Mouse (Mus musculus) thymus, postnatal 10 days (tissue): ENCODE data around the gene Casp3.
"Not testable (repeated sequence)": the region's sequence is repeated elsewhere in the genome, so short reads cannot be mapped to it uniquely, and the experiment has no call there.

ENCODE experiments used
- DNase-seq, 2 experiments: peaks; one replicate each; pipeline ENCODE4 v3.0.0; 2021; ENCODE audit warnings: low spot score in 2 of 2

Casp3 gene

DNA sequence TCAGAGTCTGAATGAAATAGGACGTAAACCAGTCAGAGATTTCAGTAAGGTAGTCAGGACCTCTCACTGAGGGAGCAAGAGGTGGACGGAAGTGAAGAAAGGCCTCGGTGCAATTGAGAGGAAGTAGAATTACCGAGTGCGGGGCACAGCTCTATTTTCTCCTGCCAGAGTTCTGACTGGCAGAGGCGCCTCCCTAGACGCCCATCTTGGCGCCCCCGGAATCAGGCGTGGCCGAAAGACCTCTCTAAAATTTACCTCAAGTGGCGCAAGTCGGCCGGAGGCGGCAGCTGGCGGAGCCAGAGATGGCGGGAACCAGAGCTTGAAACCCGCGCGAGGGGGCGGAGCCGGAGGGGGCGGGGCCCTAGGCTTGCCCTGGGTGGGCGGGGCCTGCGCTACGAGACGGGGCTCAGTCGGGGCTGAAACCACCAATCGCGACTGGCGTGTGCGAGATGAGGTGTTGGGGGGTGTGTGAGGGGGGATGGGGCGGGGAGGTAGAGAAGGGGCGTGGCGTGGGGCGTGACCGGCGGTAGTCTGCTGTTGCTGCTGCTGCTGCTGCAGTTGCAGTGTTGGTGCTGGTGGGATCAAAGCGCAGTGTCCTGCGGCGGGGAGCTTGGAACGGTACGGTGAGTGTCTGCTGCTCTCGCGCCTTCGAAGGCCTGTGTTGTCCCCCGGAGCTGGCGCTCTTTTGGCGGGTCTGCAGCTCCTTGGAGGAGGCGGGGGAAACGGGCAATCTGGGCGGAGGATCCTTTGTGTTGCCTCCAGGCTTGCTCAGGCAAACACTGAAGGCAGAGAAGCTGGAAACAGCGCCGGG is at the start of gene Casp3, which contains the start of gene Primpol:
Gene Casp3, plus strand, starts transcription at position 413 of the 811 bp plus-strand sequence.
Gene Primpol, minus strand, starts transcription at position 334 of the 811 bp plus-strand sequence.
- DNase-seq: peak; percentile 97 to 98

DNA sequence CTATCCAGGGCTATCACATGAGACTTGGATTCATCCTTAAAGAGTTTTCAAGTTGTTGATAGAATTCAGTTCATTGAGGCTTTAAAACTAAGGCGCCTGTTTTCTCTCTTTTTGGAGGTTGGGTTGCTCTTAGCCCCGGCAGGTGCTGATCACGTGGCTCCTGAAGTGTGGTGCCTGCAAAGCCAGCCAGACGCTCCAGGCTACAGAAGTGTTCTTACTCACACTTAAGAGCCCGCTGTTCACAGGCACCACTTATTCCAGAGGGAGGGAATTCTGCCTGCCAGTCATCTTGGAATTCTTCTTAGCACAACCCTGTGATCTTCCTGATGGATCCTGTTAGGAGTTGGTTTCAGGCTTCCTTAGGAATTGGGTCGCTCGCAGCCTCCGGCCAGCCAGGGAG is 49.1 kb upstream of the Casp3 start:
- DNase-seq: no peak

DNA sequence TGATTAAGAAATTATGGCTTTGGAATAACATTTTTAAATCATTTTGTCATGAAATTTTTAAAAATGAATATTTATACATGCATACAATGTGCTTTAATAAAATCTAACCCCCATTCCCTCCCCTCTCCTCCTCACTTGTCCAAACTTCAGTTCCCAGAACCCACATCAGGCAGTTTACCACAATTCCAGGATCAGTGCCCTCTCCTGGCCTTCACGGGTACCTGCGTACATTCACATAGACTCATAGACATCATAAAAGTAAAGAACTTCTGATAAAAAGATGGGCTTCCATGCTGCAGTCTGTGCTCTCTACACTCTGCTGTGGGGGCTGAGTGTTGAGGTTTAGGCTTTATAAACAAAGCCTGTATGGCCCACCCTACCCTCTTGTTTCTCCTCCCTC is 48.1 kb upstream of the Casp3 start:
- no peak for DNase-seq

DNA sequence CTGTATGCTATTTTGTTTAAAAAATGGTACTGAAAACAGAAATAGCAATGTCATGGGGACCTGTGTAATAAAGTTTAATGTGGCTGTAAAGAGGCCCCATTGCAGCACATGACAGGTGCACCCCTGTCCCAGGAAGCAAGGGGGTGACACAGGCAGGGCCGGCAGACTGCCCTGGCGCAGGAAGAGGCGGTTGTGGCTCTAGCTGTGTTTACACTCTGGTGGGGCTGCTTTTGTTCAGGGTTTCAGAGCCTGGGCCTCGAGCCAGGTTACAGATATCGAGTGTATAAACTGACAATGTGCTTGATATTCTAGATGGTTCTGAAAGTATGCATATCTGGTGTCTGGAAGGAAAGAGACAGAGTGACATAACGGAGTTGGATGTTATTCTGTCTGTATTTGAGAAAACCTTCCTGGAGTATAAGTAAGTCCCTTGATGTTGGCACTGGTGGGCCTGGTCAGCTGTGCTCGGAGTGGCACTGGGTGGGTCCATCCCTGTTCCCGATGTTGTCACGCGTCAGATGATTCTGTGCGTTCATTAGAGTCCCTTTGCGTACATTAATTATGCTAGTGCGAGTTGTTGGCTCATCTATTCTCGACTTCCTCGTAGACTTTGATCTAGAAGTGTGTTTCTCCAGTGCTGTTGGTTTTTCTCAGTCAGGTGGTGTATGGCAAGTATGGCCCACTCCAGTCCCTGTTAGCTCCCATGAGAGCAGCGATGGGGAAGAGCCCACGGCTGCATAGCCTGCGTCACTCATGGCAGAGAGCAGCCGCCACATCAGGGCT is 47.2 kb upstream of the Casp3 start:
- no peak for DNase-seq

DNA sequence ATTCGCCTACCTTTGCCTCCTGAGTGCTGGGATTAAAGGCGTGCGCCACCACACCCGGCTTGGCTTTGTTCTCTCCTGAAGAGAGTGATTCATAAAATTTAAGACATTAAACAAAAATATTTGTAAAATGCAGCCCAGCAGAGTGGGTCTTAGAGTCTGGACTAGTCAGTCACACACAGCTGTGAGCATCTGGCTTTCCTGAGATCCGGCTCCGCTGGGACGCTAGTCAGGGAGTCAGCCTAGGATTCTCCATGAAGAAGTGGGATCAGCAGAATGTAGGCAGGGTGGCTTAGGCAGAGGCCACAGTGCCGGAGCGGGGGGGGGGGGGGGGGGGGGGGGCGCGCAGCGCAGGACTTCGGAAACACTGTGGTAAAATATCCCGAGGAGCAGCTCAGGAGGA is 46.4 kb upstream of the Casp3 start:
- no peak for DNase-seq

DNA sequence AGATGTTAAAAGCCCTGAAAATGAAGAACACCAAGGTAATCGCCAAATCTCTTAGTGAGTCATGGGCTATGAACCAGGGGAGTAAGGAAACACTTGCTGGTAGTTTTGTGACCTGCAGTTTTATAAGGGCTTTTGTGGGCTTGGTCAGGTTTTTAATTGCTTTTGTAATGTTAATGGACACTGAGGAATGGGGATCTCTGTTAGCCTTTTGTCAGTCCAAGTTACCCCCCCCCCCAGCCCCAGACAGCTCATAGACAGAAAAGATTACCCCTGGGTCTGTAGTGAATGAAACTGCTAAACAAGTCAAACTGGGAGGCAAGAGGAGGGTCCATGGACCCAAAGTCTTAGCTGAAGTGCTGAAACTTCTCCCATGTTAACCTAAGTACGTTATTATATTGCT is 43.6 kb upstream of the Casp3 start:
- no peak for DNase-seq

DNA sequence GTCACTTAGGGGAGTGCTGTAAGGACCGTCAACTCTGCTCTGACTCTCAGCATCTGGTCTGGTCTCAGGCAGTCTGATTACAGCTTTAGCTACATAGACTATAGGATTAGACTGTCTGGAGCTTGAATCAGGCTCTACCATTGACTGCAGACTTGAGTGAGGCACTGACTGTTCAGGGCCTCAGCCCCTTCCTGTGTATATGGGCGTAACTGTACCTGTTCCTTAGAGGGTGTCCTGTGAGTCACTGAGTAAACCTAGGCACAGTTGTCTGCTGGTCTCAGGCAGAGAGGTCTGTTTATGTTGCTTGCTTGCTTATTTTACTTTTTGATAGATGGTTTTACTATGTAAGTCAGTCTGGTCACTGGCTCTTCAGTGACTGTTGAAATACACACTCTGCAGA is 43.1 kb upstream of the Casp3 start:
- no peak for DNase-seq

DNA sequence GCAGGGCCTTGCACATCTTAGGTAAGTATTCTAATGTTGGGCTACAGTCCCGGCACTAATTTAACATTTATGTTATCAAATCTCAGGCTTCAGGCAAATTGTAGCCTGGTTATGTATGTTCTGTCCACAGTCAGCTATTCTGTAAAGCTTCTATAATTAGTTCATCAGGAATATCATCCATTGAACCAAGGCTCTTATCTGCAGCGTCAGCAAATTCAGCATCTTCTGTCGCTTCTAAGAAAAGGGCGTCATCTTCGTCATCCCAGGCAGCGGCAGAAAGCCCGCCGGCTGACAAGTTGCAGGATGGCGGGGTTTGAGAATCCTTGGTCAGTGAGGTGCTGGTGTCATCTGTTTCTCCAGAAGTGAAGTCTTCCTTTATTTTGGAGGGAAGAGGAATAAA is 38.3 kb upstream of the Casp3 start:
- no peak for DNase-seq

DNA sequence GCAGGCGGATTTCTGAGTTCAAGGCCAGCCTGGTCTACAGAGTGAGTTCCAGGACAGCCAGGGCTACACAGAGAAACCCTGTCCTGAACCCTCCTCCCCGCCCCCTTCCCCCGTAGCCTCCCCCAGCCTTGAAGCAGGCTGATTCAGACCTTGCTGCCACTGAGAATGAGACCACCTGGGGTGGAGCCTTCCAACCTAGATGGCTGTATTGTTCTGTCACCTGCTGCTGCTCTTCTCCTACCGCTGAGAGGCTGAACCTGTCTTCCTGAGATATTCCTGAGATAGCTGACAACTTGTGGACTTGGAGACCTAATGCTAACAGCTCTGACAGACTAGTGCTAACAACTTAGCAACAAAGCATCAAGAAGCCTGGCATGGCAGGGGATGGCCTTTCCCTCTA is 32.8 kb upstream of the Casp3 start:
- not testable (repeated sequence) for DNase-seq

DNA sequence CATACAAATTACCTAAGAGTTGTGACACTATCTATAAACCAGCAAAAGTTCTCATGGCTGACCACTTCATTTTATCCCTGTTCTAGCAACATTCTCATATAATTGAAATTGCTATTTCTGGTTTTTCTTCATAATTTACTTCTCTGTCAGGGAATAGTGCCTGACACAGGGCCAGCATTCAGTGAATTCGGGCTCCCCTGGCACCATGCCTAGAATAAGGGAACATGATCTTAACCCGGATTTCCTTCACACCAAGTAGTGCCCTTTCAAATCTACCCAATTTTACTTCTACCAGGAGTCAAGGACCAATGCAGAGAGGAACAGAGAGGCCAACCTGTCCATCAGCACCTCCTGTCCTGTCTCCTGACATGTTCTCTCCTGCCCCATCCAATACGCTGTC is 31.5 kb upstream of the Casp3 start:
- DNase-seq: no peak

DNA sequence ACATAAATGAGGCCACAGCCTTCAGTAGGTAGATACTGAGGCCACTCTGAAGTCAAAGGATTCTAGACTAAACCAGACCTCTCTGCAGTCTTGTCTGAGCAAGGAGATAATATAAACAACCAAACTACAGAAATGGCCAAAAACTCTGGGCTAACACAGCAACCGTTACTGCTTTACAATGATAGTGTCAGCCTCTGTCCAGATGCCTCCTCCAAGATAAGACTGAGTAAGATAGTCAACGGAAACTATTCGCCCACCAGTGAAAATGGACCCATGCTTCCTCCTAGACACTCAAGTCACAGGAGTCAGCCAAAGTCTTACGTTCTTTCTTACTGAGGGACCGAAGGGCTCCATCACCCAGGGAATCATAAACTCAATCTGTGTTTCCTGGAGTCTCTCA is 29.2 kb upstream of the Casp3 start:
- DNase-seq: no peak

DNA sequence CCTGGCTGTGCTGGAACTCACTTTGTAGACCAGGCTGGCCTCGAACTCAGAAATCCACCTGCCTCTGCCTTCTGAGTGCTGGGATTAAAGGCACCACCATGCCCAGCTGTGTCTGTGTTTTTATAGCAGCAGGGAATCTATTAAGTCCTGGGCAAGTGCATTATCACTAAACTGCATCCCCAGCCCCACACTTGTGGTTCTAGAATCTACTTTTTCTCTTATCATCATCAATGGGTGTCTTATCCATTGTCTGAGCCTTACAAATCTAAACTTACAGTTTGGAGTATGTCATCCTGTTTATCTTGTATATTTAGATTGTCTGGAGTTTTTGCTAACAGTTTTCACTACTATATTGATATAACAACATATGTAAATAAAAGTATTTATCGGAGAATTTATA is 28.4 kb upstream of the Casp3 start:
- no peak for DNase-seq

DNA sequence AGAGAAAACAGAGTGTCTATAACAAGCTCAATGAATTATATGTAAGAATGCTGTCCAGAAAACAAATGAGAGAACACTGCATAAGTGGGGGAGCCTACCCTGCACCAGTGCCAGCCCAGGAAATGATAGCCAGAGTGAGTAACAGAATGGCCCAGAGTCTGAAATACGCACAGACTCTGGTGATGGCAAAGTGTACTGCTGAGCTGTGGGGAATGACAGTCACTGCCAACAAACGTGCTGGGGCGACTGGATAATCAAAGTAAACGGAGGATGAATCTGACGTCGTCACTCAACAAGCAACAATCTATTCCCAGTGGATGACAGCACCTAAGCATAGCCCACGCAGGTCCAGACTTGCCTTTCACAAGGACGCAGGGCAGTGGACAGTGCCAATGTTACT is 24.0 kb upstream of the Casp3 start:
- DNase-seq: no peak

DNA sequence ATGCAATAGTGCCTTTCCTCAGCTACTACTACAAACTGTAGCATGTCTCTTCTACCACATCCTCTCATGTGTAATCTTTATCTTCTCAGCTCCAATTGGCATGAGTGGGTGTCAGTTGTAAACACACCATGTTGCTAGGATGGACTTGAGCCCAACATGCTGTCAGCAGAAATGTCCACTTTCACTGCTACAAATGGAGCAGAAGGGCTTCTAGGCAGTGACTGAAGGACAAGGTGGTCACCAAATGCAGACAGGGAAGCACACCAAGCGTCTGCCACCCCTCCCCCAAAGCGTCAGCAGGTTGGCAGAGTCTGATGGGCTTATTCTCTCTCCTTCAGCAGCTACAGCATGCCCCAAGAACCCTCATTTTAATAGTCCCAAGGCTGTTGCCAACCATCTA is 23.3 kb upstream of the Casp3 start:
- DNase-seq: no peak

DNA sequence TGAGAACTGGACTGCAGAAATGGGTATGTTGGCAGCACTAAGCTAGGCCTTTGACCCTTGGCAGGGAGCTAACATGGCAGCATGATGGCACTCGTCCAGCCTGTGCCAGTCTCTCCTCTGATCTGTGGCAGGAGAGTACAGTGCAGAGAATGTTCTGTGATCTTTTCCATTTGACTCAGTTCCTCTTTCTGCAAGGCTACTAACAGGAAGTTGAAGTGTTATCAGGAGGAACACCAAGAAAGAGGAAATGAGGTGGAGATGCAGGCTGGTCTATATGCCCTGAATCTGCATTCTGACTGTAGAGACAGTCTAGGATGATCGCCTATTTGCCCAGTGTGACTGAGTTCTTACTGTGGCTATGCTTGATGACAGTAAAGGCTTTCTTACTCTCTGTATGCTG is 21.5 kb upstream of the Casp3 start:
- no peak for DNase-seq

DNA sequence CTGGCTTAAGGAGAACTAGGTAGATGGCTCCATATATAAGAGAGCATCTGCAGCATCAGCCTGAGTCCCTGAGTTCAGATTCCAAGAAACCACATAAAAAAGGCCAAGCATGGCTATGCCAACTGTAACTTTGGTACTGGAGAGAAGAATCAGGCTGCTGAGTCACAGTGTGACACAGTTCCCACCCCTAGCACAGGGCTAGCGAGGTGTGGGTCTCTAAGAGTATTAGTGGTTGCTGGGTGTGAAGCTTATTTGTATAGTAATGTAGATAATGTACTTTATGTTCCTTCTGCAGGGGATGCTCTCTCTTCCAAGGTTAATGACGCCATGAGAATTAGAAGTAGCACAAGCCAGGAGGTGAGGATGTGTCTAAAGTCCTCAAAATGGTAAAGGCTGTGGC is 20.6 kb upstream of the Casp3 start:
- DNase-seq: no peak

DNA sequence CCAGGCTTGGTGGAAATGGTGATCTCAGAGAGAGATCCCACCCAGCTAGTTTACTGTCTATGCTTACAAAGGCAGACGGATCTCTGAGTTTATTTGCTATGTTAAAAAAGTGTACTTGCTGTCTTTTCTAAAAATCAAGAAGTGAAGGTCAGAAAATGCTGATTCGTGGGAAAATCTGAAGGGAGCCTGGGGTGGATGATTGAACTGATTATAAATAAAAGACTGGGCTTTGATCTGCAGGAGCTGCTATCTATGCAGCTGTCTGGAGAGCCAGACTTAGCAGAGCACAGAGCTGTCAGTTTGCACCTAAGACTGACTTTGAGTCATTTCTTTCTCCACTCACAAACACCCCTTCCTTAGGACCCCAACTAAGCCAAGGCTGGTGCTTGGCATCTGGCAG is 19.7 kb upstream of the Casp3 start:
- no peak for DNase-seq

DNA sequence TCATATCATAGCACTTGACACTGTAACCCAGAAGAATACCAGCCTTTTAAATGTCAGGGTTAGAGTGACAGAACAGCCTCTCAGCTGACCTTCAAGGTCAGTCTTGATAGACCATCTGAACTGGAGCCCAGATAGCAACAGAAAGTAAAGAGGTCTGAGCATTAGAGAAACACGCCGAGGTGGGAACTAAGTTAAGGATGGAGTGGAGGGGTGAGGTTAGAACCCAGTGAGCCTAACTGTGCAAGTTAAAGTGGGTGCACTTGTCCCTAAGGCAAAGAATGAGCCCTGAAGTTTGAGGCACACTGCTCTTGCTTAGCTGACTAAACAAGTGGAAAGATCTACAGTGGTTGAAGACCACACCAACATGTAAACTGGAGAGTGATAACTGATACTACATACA is 19.0 kb upstream of the Casp3 start:
- no peak for DNase-seq

DNA sequence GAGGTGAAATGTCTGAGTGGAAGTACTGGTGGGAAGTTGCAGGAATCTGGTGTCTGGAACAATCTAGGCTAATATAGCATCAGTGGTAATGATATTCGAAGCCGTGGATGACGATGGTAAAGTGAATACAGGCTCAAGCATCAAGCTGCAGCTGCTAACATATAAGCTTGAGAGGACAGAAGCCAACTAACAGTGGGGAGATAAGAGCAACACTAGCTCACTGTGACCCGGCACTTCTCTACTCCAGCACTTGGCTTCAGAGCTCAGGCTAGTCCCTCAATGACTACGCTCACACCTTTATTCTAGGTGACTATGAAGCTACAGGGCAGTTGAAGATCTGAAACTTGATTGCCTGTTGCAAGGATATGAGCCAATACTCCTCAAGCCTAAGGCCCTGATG is 18.3 kb upstream of the Casp3 start:
- DNase-seq: no peak

DNA sequence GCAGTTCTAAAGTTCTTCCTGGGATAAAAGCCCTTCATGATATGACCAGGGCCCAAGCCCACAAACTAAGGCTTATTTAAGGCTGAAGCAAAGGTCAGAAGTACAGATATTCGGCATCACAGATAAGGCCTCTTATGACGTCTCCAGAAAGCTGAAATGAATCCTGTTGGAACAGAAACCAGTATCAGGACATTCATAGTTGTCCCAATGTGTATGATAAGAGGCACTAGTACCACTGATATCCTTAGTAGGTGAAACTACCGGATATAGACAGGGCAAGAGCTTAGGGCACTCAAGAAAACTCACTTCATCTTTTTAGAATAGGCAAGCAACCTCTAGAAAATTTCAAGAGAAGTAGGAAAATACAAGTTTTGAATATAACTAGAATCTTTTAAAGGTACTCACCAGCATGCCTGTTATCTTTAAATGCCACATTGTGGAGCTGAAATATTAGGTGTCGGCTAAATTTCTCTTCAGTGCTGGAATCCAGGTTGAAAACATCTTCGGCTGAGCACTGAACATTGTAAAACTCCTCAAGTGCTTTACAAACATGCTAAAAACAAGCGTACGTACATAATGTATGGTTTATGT is 17.7 kb upstream of the Casp3 start:
- no peak for DNase-seq

DNA sequence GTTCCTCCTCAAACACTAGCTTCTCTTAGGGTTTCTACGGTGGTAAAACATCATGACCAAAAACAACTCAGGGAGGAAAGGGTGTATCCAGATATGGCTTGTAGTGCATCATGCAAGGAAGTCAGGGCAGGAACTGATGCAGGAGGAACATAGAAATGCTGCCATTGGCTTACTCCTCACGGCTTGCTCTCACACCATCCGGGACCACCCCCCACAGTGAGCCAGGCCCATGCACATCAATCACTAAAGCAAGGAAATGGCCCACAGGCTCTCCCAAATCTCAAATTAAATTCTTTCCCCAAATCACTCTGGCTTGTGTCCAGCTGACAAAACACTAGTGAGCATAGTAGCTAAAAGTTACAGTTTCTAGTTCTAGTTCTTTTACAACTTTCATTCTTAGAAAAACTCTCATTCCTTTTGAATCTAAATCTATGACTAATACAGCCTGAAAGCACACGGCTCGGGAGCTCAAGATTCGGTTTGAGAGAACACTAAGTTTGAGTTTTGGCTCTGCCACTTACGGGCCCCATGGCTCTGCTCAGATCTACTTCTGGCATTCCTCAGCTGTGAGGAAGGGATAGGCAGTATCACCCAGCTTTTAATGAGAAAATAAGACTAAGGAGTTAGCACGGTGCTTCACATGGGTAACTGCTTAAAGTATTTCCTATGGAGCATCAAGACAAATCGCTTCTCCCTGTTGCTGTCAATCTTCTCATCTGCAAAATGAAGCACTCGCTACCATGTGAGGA is 16.0 kb upstream of the Casp3 start:
- no peak for DNase-seq

DNA sequence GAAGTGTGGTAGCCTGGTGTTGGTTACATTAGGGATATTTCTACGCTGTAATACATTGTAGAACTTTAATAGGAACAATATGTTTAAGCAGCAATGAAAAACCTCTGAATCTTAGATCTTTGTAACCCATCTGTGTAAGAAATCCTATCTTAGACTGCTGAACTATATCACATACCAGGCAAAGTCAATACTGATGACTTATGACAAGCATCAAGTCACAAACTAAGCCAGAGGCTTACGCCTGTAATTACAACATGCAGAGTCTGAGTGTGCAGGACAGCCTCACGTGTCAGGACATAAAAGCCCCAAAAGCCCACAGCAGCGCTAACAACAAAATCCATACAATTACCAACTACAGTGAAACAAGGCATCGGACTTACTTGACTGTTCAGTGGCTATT is 13.5 kb upstream of the Casp3 start:
- DNase-seq: no peak
